Mouse (Mus musculus) liver, embryonic 16.5 days (tissue): ENCODE measurements at regions not wholly inside any gene's neighbourhood (a gene's known extent, or its start where the extent isn't known, plus 50 kb on each side); places are given as distances from the start of the nearest gene placed in this dataset.

Experiments used
- ATAC-seq: fragments of 200-750 bp; cut with Nextera tagmentation; 2 replicates; pipeline ENCODE4 v1.8.0; 2017; ENCODE audit warnings: low read depth, mild to moderate bottlenecking, moderate number of reproducible peaks, moderate library complexity
- H3K27ac ChIP-seq: fragments of 300-500 bp; sonication (generic); 2 replicates; pipeline ENCODE4 v1.5.1; 2014; ENCODE audit warnings: mild to moderate bottlenecking, low read length
- H3K27me3 ChIP-seq: fragments of 300-500 bp; sonication (generic); 2 replicates; pipeline ENCODE4 v1.6.1; 2014; ENCODE audit warnings: low read depth, low read length, mixed read lengths; ENCODE audit not compliant: control insufficient read depth, insufficient read depth
- H3K36me3 ChIP-seq: fragments of 300-500 bp; sonication (generic); 2 replicates; pipeline ENCODE4 v1.6.1; 2014; ENCODE audit warnings: mild to moderate bottlenecking; ENCODE audit not compliant: control insufficient read depth, insufficient read depth
- H3K4me1 ChIP-seq: fragments of 300-500 bp; sonication (generic); 2 replicates; pipeline ENCODE4 v1.6.1; 2014; ENCODE audit warnings: low read depth, low read length, mixed read lengths; ENCODE audit not compliant: control insufficient read depth
- H3K4me2 ChIP-seq: fragments of 300-500 bp; sonication (generic); 2 replicates; pipeline ENCODE4 v1.6.1; 2014; ENCODE audit warnings: low read depth, low read length, mixed read lengths
- H3K4me3 ChIP-seq: fragments of 300-500 bp; sonication (generic); 2 replicates; pipeline ENCODE4 v1.5.1; 2014; ENCODE audit warnings: low read depth, mild to moderate bottlenecking, low read length
- H3K9ac ChIP-seq: fragments of 300-500 bp; sonication (generic); 2 replicates; pipeline ENCODE4 v1.6.1; 2014; ENCODE audit warnings: low read depth, low read length
- H3K9me3 ChIP-seq: fragments of 300-500 bp; sonication (generic); replicated peaks from 2 replicates; pipeline ENCODE4 v1.6.1; 2016; ENCODE audit warnings: low read length; ENCODE audit not compliant: control insufficient read depth
- whole genome bisulfite sequencing: fragments of 180-500 bp; shearing (Covaris S2); extraction: QIAGEN DNeasy Blood & Tissue Kit; methylation state at CpG from one replicate; pipeline ENCODE4 v1.1.7; 2014; ENCODE audit not compliant: insufficient replicate concordance; 5-methylcytosine and 5-hydroxymethylcytosine counted together

DNA sequence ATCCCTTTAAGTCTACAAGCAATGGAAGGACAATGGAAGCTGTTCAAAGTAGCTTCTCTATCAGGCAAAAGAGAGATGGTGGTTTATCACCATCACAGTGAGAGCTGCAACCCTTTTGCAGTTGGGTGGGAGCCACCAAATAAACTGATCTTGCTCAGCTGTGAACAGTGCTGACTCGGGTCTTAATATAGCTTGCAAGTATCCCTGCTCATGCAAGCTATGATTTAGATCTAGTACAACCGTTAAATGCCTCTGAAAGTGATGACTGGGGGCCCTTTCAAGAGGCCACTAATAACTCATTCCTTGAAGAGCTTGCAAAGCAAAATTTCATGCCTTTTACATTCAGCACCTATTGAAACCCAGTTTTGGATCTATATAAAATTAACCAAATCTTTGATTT is 1154.5 kb upstream of the Lrrtm3 start:
- 44% methylated on average over 2 of the region's 2 CpGs for WGBS

GRCm38 (mm10) chr10:65224130-65224529 is 1134.1 kb upstream of the Lrrtm3 start:
- Histone ChIP-seq H3K4me3 (no peak overlapping the region), H3K27me3 (no peaks in the 10 kb centered on the region), H3K27ac (no peak overlapping the region), H3K4me2 (no peak overlapping the region), H3K9me3 (no peaks in the 10 kb centered on the region), H3K36me3 (no peaks in the 10 kb centered on the region), H3K4me1 (no peaks in the 10 kb centered on the region), H3K9ac (no peak overlapping the region)
- 43% methylated on average over 3 of the region's 3 CpGs for WGBS
- no peak for ATAC-seq

More for the DNA sequence above, 1154.5 kb upstream of the Lrrtm3 start:
- H3K36me3 ChIP-seq = no peaks in the 10 kb centered on the region
- no peaks in the 10 kb centered on the region for H3K27me3 ChIP-seq
- H3K4me2 ChIP-seq = no peak overlapping the region
- no peaks in the 10 kb centered on the region for H3K9me3 ChIP-seq
- no peak overlapping the region for H3K4me3 ChIP-seq
- H3K4me1 ChIP-seq = no peaks in the 10 kb centered on the region
- H3K27ac ChIP-seq = no peak overlapping the region
- ATAC-seq = no peak
- no peak overlapping the region for H3K9ac ChIP-seq

GRCm38 (mm10) chr10:65221181-65221580 is 1131.1 kb upstream of the Lrrtm3 start:
- no peaks in the 10 kb centered on the region for H3K9me3 ChIP-seq

GRCm38 (mm10) chr10:65219251-65219650 is 1129.2 kb upstream of the Lrrtm3 start:
- Histone ChIP-seq H3K36me3 (no peaks in the 10 kb centered on the region), H3K4me1 (no peaks in the 10 kb centered on the region), H3K27ac (no peak overlapping the region), H3K9me3 (no peaks in the 10 kb centered on the region), H3K4me2 (no peak overlapping the region), H3K4me3 (no peak overlapping the region), H3K9ac (no peak overlapping the region), H3K27me3 (no peaks in the 10 kb centered on the region)
- ATAC-seq = no peak
- whole genome bisulfite sequencing = 56% methylated on average over 5 of the region's 5 CpGs

More at GRCm38 (mm10) chr10:65221181-65221580, 1131.1 kb upstream of the Lrrtm3 start:
- WGBS = 66% methylated on average over 3 of the region's 3 CpGs
- Histone ChIP-seq H3K4me2 (no peak overlapping the region), H3K27me3 (no peaks in the 10 kb centered on the region), H3K9ac (no peak overlapping the region), H3K36me3 (no peaks in the 10 kb centered on the region), H3K4me3 (no peak overlapping the region), H3K27ac (no peak overlapping the region), H3K4me1 (no peaks in the 10 kb centered on the region)
- ATAC-seq = no peak

DNA sequence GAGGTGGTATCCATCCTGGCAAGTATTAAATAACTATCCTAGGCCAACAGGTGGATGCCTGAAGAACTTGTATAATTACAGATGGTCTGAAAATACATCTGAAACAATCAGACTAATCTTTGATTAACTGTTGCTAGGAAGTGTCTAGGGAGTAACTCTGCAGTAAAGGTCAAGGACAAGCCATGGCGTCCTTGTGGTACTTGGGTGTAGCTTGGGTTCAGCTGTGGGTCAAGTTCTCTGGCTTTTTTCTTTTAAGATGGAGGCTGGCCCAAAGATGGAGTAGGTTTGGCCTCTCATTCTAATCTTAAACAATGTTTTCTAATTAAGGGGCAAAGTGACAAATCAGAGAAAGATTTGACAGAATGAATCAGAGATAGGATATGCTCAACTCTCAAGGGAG is 1126.1 kb upstream of the Lrrtm3 start:
- Histone ChIP-seq H3K4me3 (no peak overlapping the region), H3K9me3 (no peaks in the 10 kb centered on the region), H3K4me1 (no peaks in the 10 kb centered on the region), H3K27ac (no peak overlapping the region), H3K27me3 (no peaks in the 10 kb centered on the region), H3K4me2 (no peak overlapping the region), H3K9ac (no peak overlapping the region), H3K36me3 (no peaks in the 10 kb centered on the region)
- no peak for ATAC-seq
- WGBS = 49% methylated on average over 1 of the region's 1 CpGs

DNA sequence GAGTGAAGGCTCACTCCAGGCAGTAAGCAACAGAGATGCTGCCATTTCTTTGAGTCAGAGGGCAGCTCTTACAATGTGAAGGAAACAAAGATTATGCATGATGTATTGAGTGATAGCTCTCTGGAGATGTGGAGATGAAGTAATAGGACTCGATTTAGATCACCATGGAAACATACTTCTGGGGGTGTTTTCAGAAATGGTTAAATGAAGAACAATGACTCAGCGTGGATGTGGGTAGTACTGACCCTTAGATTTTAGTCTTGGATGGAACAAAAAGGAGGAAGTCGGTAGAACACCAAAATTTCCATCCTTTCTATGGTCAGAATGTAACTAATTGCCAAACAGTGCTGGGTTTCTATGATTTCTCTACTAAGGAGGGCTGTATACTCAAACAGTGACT is 1125.1 kb upstream of the Lrrtm3 start:
- H3K27me3 ChIP-seq = no peaks in the 10 kb centered on the region
- WGBS = 37% methylated on average over 3 of the region's 3 CpGs
- no peak for ATAC-seq

GRCm38 (mm10) chr10:65183659-65184058 is 1093.6 kb upstream of the Lrrtm3 start:
- H3K36me3 ChIP-seq = no peaks in the 10 kb centered on the region
- H3K4me2 ChIP-seq = no peak overlapping the region
- H3K4me3 ChIP-seq = no peak overlapping the region
- no peak overlapping the region for H3K9ac ChIP-seq
- no peaks in the 10 kb centered on the region for H3K9me3 ChIP-seq
- H3K27ac ChIP-seq = no peak overlapping the region
- no peaks in the 10 kb centered on the region for H3K4me1 ChIP-seq
- no peaks in the 10 kb centered on the region for H3K27me3 ChIP-seq
- WGBS = 24% methylated on average over 1 of the region's 1 CpGs
- no peak for ATAC-seq

More for the DNA sequence above, 1125.1 kb upstream of the Lrrtm3 start:
- Histone ChIP-seq H3K36me3 (no peaks in the 10 kb centered on the region), H3K9ac (no peak overlapping the region), H3K9me3 (no peaks in the 10 kb centered on the region), H3K4me3 (no peak overlapping the region), H3K27ac (no peak overlapping the region), H3K4me2 (no peak overlapping the region), H3K4me1 (no peaks in the 10 kb centered on the region)

DNA sequence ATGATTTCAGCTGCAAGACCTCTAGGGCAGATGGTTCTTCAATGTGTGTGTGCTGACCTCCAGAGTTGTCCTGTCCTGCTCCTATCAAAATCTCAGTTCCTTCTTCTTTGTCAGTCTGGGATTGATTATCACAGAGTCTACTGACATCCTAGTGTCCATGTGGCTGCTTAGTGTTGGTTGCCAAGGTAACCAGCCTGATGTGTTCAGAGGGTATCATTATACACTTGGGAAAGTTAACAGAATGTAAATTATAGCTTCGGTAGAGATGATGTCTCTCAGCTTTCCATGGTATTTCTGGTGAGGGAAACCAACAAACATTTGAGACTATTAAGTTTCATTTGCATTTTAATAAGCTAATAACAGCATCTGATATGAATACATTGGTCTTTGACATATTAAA is 1092.5 kb upstream of the Lrrtm3 start:
- Histone ChIP-seq H3K9ac (no peak overlapping the region), H3K4me3 (no peak overlapping the region), H3K9me3 (no peaks in the 10 kb centered on the region), H3K4me1 (no peaks in the 10 kb centered on the region), H3K27ac (no peak overlapping the region), H3K27me3 (no peaks in the 10 kb centered on the region), H3K4me2 (no peak overlapping the region), H3K36me3 (no peaks in the 10 kb centered on the region)
- no peak for ATAC-seq
- 61% methylated on average over 1 of the region's 1 CpGs for WGBS

- Histone ChIP-seq H3K27me3 (no peaks in the 10 kb centered on the region), H3K36me3 (no peaks in the 10 kb centered on the region), H3K27ac (no peak overlapping the region), H3K4me3 (no peak overlapping the region), H3K9ac (no peak overlapping the region), H3K9me3 (no peaks in the 10 kb centered on the region), H3K4me1 (no peaks in the 10 kb centered on the region), H3K4me2 (no peak overlapping the region)
- ATAC-seq = no peak
Measured at GRCm38 (mm10) chr10:65179101-65179500, 1089.0 kb upstream of the Lrrtm3 start.

GRCm38 (mm10) chr10:65154131-65154530 is 1064.1 kb upstream of the Lrrtm3 start:
- H3K27me3 ChIP-seq = no peaks in the 10 kb centered on the region
- no peaks in the 10 kb centered on the region for H3K4me1 ChIP-seq
- H3K4me3 ChIP-seq = no peak overlapping the region
- H3K9me3 ChIP-seq = no peaks in the 10 kb centered on the region
- H3K4me2 ChIP-seq = no peak overlapping the region
- no peak overlapping the region for H3K9ac ChIP-seq
- H3K27ac ChIP-seq = no peak overlapping the region
- no peaks in the 10 kb centered on the region for H3K36me3 ChIP-seq
- no peak for ATAC-seq
- 71% methylated on average over 1 of the region's 1 CpGs for WGBS
